Mouse (Mus musculus) liver, adult 2 months (tissue): Measurements from ENCODE around the gene Fry. TPM values are rescaled to one million over a fixed set of nuclear protein-coding genes. Genes with fewer than 3 reads are reported as not detected.

Experiments
- DNase-seq: peaks from one replicate; pipeline ENCODE4 v3.0.0-alpha.2; 2011; ENCODE audit warnings: low read depth, low spot score; ENCODE audit errors: extremely low read depth
- H3K27ac ChIP-seq: fragments of 200-500 bp; replicated peaks from 2 replicates; pipeline ENCODE4 v1.5.1; 2012; ENCODE audit warnings: low read depth, mild to moderate bottlenecking, control low read depth, inconsistent platforms, low read length; ENCODE audit not compliant: insufficient read depth
- H3K27me3 ChIP-seq: fragments of 200-500 bp; 2 replicates; pipeline ENCODE4 v1.6.1; 2012; ENCODE audit warnings: mild to moderate bottlenecking, moderate library complexity, low read length, inconsistent platforms; ENCODE audit not compliant: control insufficient read depth, insufficient read depth
- H3K36me3 ChIP-seq: fragments of 200-500 bp; 2 replicates; pipeline ENCODE4 v1.6.1; 2012; ENCODE audit warnings: low read length, inconsistent platforms; ENCODE audit not compliant: control insufficient read depth, insufficient read depth
- H3K4me1 ChIP-seq: fragments of 200-500 bp; 2 replicates; pipeline ENCODE4 v1.6.1; 2011; ENCODE audit warnings: low read length; ENCODE audit not compliant: control insufficient read depth, insufficient read depth
- H3K4me3 ChIP-seq: fragments of 200-500 bp; 2 replicates; pipeline ENCODE4 v1.5.1; 2011; ENCODE audit warnings: low read depth, mild to moderate bottlenecking, control low read depth, low read length, moderate library complexity; ENCODE audit not compliant: insufficient read depth
- H3K79me2 ChIP-seq: fragments of 200-500 bp; 2 replicates; pipeline ENCODE4 v1.6.1; 2012; ENCODE audit warnings: inconsistent platforms, mild to moderate bottlenecking, low read length, moderate library complexity; ENCODE audit not compliant: control insufficient read depth, insufficient read depth
- H3K9ac ChIP-seq: fragments of 200-500 bp; 2 replicates; pipeline ENCODE4 v1.6.1; 2012; ENCODE audit warnings: low read depth, mild to moderate bottlenecking, control low read depth, inconsistent platforms, low read length
- CTCF ChIP-seq: fragments of 200-500 bp; IDR thresholded peaks from 2 replicates; pipeline ENCODE4 v1.5.1; 2011; ENCODE audit warnings: low read depth, low read length, control low read depth
- POLR2A ChIP-seq: fragments of 200-500 bp; IDR thresholded peaks from 2 replicates; pipeline ENCODE4 v1.6.1; 2011; ENCODE audit warnings: low read length, control low read depth; ENCODE audit not compliant: insufficient read depth; ENCODE audit errors: extremely low read depth
- WGBS: fragments of 180-500 bp; shearing (Covaris S2); methylation state at CpG from one replicate; pipeline ENCODE4 v1.1.7; 2018; 5-methylcytosine and 5-hydroxymethylcytosine counted together
- polyA plus RNA-seq: library from polyadenylated mRNA; depleted of rRNA; stranded (reverse); fragments of >200 nt; gene quantifications from 2 replicates; pipeline ENCODE4 v1.2.3, GENCODE M21; 2012
- total RNA-seq: library from RNA; depleted of rRNA; stranded (reverse); fragments of >200 nt; gene quantifications from 2 replicates; pipeline ENCODE4 v1.2.3, GENCODE M21; 2014

Fry gene
- total and polyA plus RNA-seq, 2 experiments = 0.62 to 1.8 TPM

DNA sequence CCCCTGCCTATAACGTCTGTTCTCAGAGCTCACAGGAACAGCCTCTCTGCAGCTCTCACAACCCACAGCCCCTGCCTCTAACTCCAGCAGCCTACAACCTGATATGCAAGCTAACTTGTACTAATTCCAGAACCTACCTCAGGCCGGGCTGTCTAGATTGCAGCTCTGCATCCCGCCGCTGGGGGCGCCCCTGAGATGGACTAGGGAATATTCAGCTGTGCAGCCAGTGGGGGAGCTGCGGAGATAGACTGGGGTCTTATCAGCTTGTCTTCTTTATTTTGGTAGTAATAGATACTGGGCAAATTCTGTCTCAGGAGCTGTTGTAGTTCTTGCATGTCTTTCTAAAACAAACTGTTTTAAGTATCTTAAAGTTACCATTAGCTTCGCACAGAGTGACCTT lies 101.9 kb downstream of the Fry start:
- Histone ChIP-seq H3K9ac (no peak overlapping the region), H3K4me1 (no peaks in the 10 kb centered on the region; the same call in 1 of the 2 replicates), H3K79me2 (no peaks in the 10 kb centered on the region), H3K27me3 (no peaks in the 10 kb centered on the region), H3K27ac (no peak overlapping the region), H3K4me3 (no peak overlapping the region), H3K36me3 (no peaks in the 10 kb centered on the region)
- WGBS = 54% methylated on average over 7 of the region's 7 CpGs
- no peak for DNase-seq
- TF ChIP-seq CTCF = peak; percentile 58
- TF ChIP-seq POLR2A = no peak

- 93% methylated on average over 6 of the region's 6 CpGs for WGBS
- no peak for DNase-seq
- H3K27me3 ChIP-seq = no peaks in the 10 kb centered on the region
- no peaks in the 10 kb centered on the region for H3K79me2 ChIP-seq
- H3K9ac ChIP-seq = no peak overlapping the region
- H3K36me3 ChIP-seq = no peaks in the 10 kb centered on the region
- TF ChIP-seq POLR2A (no peak), CTCF (no peak)
- H3K4me1 ChIP-seq = no peaks in the 10 kb centered on the region; the same call in 1 of the 2 replicates
- H3K27ac ChIP-seq = no peak overlapping the region
- H3K4me3 ChIP-seq = no peak overlapping the region
Observed at GRCm38 (mm10) chr5:150221806-150222205, 103.4 kb downstream of the Fry start.

GRCm38 (mm10) chr5:150223546-150224239 lies 105.2 kb downstream of the Fry start:
- Histone ChIP-seq H3K4me1 (no peaks in the 10 kb centered on the region; the same call in 1 of the 2 replicates), H3K27ac (no peak overlapping the region), H3K9ac (no peak overlapping the region), H3K27me3 (no peaks in the 10 kb centered on the region), H3K36me3 (no peaks in the 10 kb centered on the region), H3K4me3 (no peak overlapping the region), H3K79me2 (no peaks in the 10 kb centered on the region)
- WGBS = 93% methylated on average over 10 of the region's 10 CpGs
- DNase-seq = no peak
- TF ChIP-seq CTCF (no peak), POLR2A (no peak)

GRCm38 (mm10) chr5:150229086-150229485 lies 110.6 kb downstream of the Fry start:
- 82% methylated on average over 5 of the region's 5 CpGs for WGBS
- TF ChIP-seq POLR2A = no peak
- TF ChIP-seq CTCF = no peak
- H3K27ac ChIP-seq = no peak overlapping the region
- no peaks in the 10 kb centered on the region for H3K36me3 ChIP-seq
- H3K27me3 ChIP-seq = no peaks in the 10 kb centered on the region
- H3K9ac ChIP-seq = no peak overlapping the region
- no peak overlapping the region for H3K4me3 ChIP-seq
- no peaks in the 10 kb centered on the region for H3K79me2 ChIP-seq
- no peak for DNase-seq
- H3K4me1 ChIP-seq = peaks cover 1% of the 10 kb centered on the region; the same call in 1 of the 2 replicates

- Histone ChIP-seq H3K4me3 (no peak overlapping the region), H3K79me2 (no peaks in the 10 kb centered on the region), H3K36me3 (no peaks in the 10 kb centered on the region), H3K27ac (no peak overlapping the region), H3K27me3 (no peaks in the 10 kb centered on the region), H3K4me1 (peaks cover 1% of the 10 kb centered on the region; the same call in 1 of the 2 replicates), H3K9ac (no peak overlapping the region)
- 93% methylated on average over 4 of the region's 4 CpGs for WGBS
- DNase-seq = no peak
- TF ChIP-seq CTCF (peak; percentile 42; the same call in 1 of the 2 replicates), POLR2A (no peak)
Observed at GRCm38 (mm10) chr5:150229776-150230175, 111.3 kb downstream of the Fry start.
